Mouse (Mus musculus) lung, embryonic 16.5 days (tissue): ENCODE results near the gene Olfr482. TPM values are rescaled to one million over a fixed set of nuclear protein-coding genes. Genes with fewer than 3 reads are reported as not detected.

Experiments
- ATAC-seq: fragments of 200-750 bp; cut with Nextera tagmentation; 2 replicates; pipeline ENCODE4 v1.8.0; 2017; ENCODE audit warnings: low read depth, mild to moderate bottlenecking, moderate library complexity
- H3K27ac ChIP-seq: fragments of 300-500 bp; sonication (generic); 2 replicates; pipeline ENCODE4 v1.5.1; 2014; ENCODE audit warnings: mild to moderate bottlenecking, control low read depth, low read length
- H3K27me3 ChIP-seq: fragments of 300-500 bp; sonication (generic); 2 replicates; pipeline ENCODE4 v1.6.1; 2014; ENCODE audit warnings: low read depth, low read length, mixed read lengths; ENCODE audit not compliant: control insufficient read depth, insufficient read depth
- H3K36me3 ChIP-seq: fragments of 300-500 bp; sonication (generic); 2 replicates; pipeline ENCODE4 v1.6.1; 2014; ENCODE audit warnings: low read length; ENCODE audit not compliant: control insufficient read depth, insufficient read depth
- H3K4me1 ChIP-seq: fragments of 300-500 bp; sonication (generic); replicated peaks from 2 replicates; pipeline ENCODE4 v1.6.1; 2014; ENCODE audit warnings: low read length, mixed read lengths; ENCODE audit not compliant: control insufficient read depth, insufficient read depth
- H3K4me2 ChIP-seq: fragments of 300-500 bp; sonication (generic); 2 replicates; pipeline ENCODE4 v1.6.1; 2014; ENCODE audit warnings: low read depth, low read length, control low read depth
- H3K4me3 ChIP-seq: fragments of 300-500 bp; sonication (generic); 2 replicates; pipeline ENCODE4 v1.5.1; 2014; ENCODE audit warnings: mild to moderate bottlenecking, low read length, control low read depth
- H3K9ac ChIP-seq: fragments of 300-500 bp; sonication (generic); 2 replicates; pipeline ENCODE4 v1.6.1; 2014; ENCODE audit warnings: low read length, control low read depth
- H3K9me3 ChIP-seq: fragments of 300-500 bp; sonication (generic); 2 replicates; pipeline ENCODE4 v1.6.1; 2016; ENCODE audit warnings: low read length; ENCODE audit not compliant: control insufficient read depth
- WGBS: fragments of 180-500 bp; shearing (Covaris S2); extraction: QIAGEN DNeasy Blood & Tissue Kit; methylation state at CpG from one replicate; pipeline ENCODE4 v1.1.7; 2014; 5-methylcytosine and 5-hydroxymethylcytosine counted together
- polyA plus RNA-seq: library from polyadenylated mRNA; unstranded; fragments of >200 nt; fragmentation: Nextera tagmentation; extraction: Ambion mirVana; gene quantifications from 2 replicates; pipeline ENCODE4 v1.2.1, GENCODE M21; 2015

Olfr482 gene
- polyA plus RNA-seq: 0.11 and 0.20 TPM in 2 replicates

- Histone ChIP-seq H3K9ac (no peak within 1 kb of the TSS), H3K4me1 (no peaks in the 10 kb centered on the region), H3K4me2 (no peak within 1 kb of the TSS), H3K27me3 (no peaks in the 10 kb centered on the region), H3K36me3 (no peaks in the 10 kb centered on the region), H3K27ac (no peak within 1 kb of the TSS), H3K4me3 (no peak within 1 kb of the TSS), H3K9me3 (no peaks in the 10 kb centered on the region)
- 70% methylated on average over 1 of the region's 1 CpGs for WGBS
- no peak for ATAC-seq
Measured at GRCm38 (mm10) chr7:108097486-108097885, at the start of gene Olfr482. TSS of gene Olfr482 (minus strand) at chr7:108097586.

GRCm38 (mm10) chr7:108127349-108127748, 30.0 kb upstream of the Olfr482 start, which contains the start of gene Olfr484:
TSS of gene Olfr484 (minus strand) at chr7:108127449.
- no peak for ATAC-seq
- H3K27ac ChIP-seq: no peak within 1 kb of the TSS
- no peaks in the 10 kb centered on the region for H3K36me3 ChIP-seq

GRCm38 (mm10) chr7:108121416-108121815, 24.0 kb upstream of the Olfr482 start:
- no peak for ATAC-seq
- Histone ChIP-seq H3K36me3 (no peaks in the 10 kb centered on the region), H3K4me2 (no peak overlapping the region), H3K9me3 (no peaks in the 10 kb centered on the region), H3K4me3 (no peak overlapping the region), H3K27ac (no peak overlapping the region), H3K9ac (no peak overlapping the region), H3K27me3 (no peaks in the 10 kb centered on the region), H3K4me1 (no peaks in the 10 kb centered on the region)
- 48% methylated on average over 1 of the region's 1 CpGs for WGBS

More at GRCm38 (mm10) chr7:108127349-108127748, 30.0 kb upstream of the Olfr482 start, which contains the start of gene Olfr484:
- Histone ChIP-seq H3K9me3 (no peaks in the 10 kb centered on the region), H3K4me3 (no peak within 1 kb of the TSS), H3K4me1 (no peaks in the 10 kb centered on the region), H3K27me3 (no peaks in the 10 kb centered on the region), H3K4me2 (no peak within 1 kb of the TSS), H3K9ac (no peak within 1 kb of the TSS)

- no peaks in the 10 kb centered on the region for H3K9me3 ChIP-seq
- no peak overlapping the region for H3K4me2 ChIP-seq
Measured at GRCm38 (mm10) chr7:108120681-108121080, 23.3 kb upstream of the Olfr482 start.

GRCm38 (mm10) chr7:108100549-108100948, 3.2 kb upstream of the Olfr482 start, which contains the start of gene Olfr483:
TSS of gene Olfr483 (plus strand) at chr7:108100849.
- no peak within 1 kb of the TSS for H3K4me2 ChIP-seq
- no peak within 1 kb of the TSS for H3K9ac ChIP-seq
- ATAC-seq: no peak
- no peaks in the 10 kb centered on the region for H3K36me3 ChIP-seq
- no peak within 1 kb of the TSS for H3K27ac ChIP-seq
- no peaks in the 10 kb centered on the region for H3K27me3 ChIP-seq
- 80% methylated on average over 1 of the region's 1 CpGs for WGBS
- H3K9me3 ChIP-seq: no peaks in the 10 kb centered on the region
- no peaks in the 10 kb centered on the region for H3K4me1 ChIP-seq
- no peak within 1 kb of the TSS for H3K4me3 ChIP-seq

More at GRCm38 (mm10) chr7:108120681-108121080, 23.3 kb upstream of the Olfr482 start:
- no peaks in the 10 kb centered on the region for H3K36me3 ChIP-seq
- ATAC-seq: no peak
- H3K4me1 ChIP-seq: no peaks in the 10 kb centered on the region
- WGBS: 7% methylated on average over 1 of the region's 1 CpGs
- no peak overlapping the region for H3K9ac ChIP-seq
- H3K27ac ChIP-seq: no peak overlapping the region
- H3K4me3 ChIP-seq: no peak overlapping the region
- H3K27me3 ChIP-seq: no peaks in the 10 kb centered on the region

GRCm38 (mm10) chr7:108079555-108079954, 17.8 kb downstream of the Olfr482 start, which contains the start of gene Olfr481:
TSS of gene Olfr481 (plus strand) at chr7:108079855.
- H3K9me3 ChIP-seq: no peaks in the 10 kb centered on the region
- no peak within 1 kb of the TSS for H3K9ac ChIP-seq
- H3K4me3 ChIP-seq: no peak within 1 kb of the TSS
- H3K27ac ChIP-seq: no peak within 1 kb of the TSS
- no peak for ATAC-seq
- no peaks in the 10 kb centered on the region for H3K4me1 ChIP-seq
- H3K36me3 ChIP-seq: no peaks in the 10 kb centered on the region
- H3K27me3 ChIP-seq: no peaks in the 10 kb centered on the region
- no peak within 1 kb of the TSS for H3K4me2 ChIP-seq

GRCm38 (mm10) chr7:108067246-108067645, 30.1 kb downstream of the Olfr482 start, which contains the start of gene Olfr480:
TSS of gene Olfr480 (minus strand) at chr7:108067346.
- Histone ChIP-seq H3K4me3 (no peak within 1 kb of the TSS), H3K36me3 (no peaks in the 10 kb centered on the region), H3K4me2 (no peak within 1 kb of the TSS), H3K9me3 (no peaks in the 10 kb centered on the region), H3K4me1 (no peaks in the 10 kb centered on the region), H3K27ac (no peak within 1 kb of the TSS), H3K9ac (no peak within 1 kb of the TSS), H3K27me3 (no peaks in the 10 kb centered on the region)
- no peak for ATAC-seq
- 83% methylated on average over 1 of the region's 1 CpGs for WGBS

GRCm38 (mm10) chr7:108050393-108050792, 47.0 kb downstream of the Olfr482 start, which contains the start of gene Olfr479:
TSS of gene Olfr479 (plus strand) at chr7:108050693.
- Histone ChIP-seq H3K27ac (no peak within 1 kb of the TSS), H3K9me3 (no peaks in the 10 kb centered on the region), H3K4me1 (no peaks in the 10 kb centered on the region), H3K4me3 (no peak within 1 kb of the TSS), H3K9ac (no peak within 1 kb of the TSS), H3K36me3 (no peaks in the 10 kb centered on the region), H3K4me2 (no peak within 1 kb of the TSS), H3K27me3 (no peaks in the 10 kb centered on the region)
- 84% methylated on average over 2 of the region's 2 CpGs for WGBS
- ATAC-seq: no peak
